Mouse (Mus musculus) forebrain, embryonic 11.5 days (tissue): ENCODE results near the gene Prkce. TPM values are rescaled to one million over a fixed set of nuclear protein-coding genes. Genes with fewer than 3 reads are reported as not detected.

Source experiments
- ATAC-seq: fragments of 200-750 bp; cut with Nextera tagmentation; replicated peaks from 2 replicates; pipeline ENCODE4 v1.8.0; 2017; ENCODE audit warnings: moderate TSS enrichment; ENCODE audit not compliant: low FRiP score
- DNase-seq: peaks from one replicate; pipeline ENCODE4 v3.0.0-alpha.2; 2017; ENCODE audit warnings: low spot score
- H3K27ac ChIP-seq: fragments of 300-500 bp; sonication (generic); 2 replicates; pipeline ENCODE4 v1.5.1; 2014; ENCODE audit warnings: low read depth, low read length
- H3K27me3 ChIP-seq: fragments of 300-500 bp; sonication (generic); 2 replicates; pipeline ENCODE4 v1.6.1; 2014; ENCODE audit warnings: mild to moderate bottlenecking, low read length, mixed read lengths; ENCODE audit not compliant: control insufficient read depth, insufficient read depth
- H3K36me3 ChIP-seq: fragments of 300-500 bp; sonication (generic); 2 replicates; pipeline ENCODE4 v1.6.1; 2014; ENCODE audit warnings: mild to moderate bottlenecking, low read length, moderate library complexity, mixed read lengths; ENCODE audit not compliant: control insufficient read depth, insufficient read depth
- H3K4me1 ChIP-seq: fragments of 300-500 bp; sonication (generic); replicated peaks from 2 replicates; pipeline ENCODE4 v1.6.1; 2014; ENCODE audit warnings: low read length, mixed read lengths; ENCODE audit not compliant: control insufficient read depth, insufficient read depth
- H3K4me2 ChIP-seq: fragments of 300-500 bp; sonication (generic); 2 replicates; pipeline ENCODE4 v1.6.1; 2014; ENCODE audit warnings: low read depth, mild to moderate bottlenecking, low read length, moderate library complexity, mixed read lengths; ENCODE audit not compliant: severe bottlenecking
- H3K4me3 ChIP-seq: fragments of 300-500 bp; sonication (generic); 2 replicates; pipeline ENCODE4 v1.5.1; 2014; ENCODE audit warnings: low read depth, low read length
- H3K9ac ChIP-seq: fragments of 300-500 bp; sonication (generic); 2 replicates; pipeline ENCODE4 v1.6.1; 2014; ENCODE audit warnings: low read length
- H3K9me3 ChIP-seq: fragments of 300-500 bp; sonication (generic); 2 replicates; pipeline ENCODE4 v1.6.1; 2016; ENCODE audit warnings: low read length, mixed read lengths; ENCODE audit not compliant: control insufficient read depth
- WGBS: fragments of 180-500 bp; shearing (Covaris S2); extraction: QIAGEN DNeasy Blood & Tissue Kit; methylation state at CpG from one replicate; pipeline ENCODE4 v1.1.7; 2014; 5-methylcytosine and 5-hydroxymethylcytosine counted together
- polyA plus RNA-seq: library from polyadenylated mRNA; unstranded; fragments of >200 nt; fragmentation: Nextera tagmentation; extraction: Ambion mirVana; gene quantifications from 2 replicates; pipeline ENCODE4 v1.2.1, GENCODE M21; 2014

Gene Prkce
- polyA plus RNA-seq, 1 experiment from 2014 or later: 6.0 TPM

GRCm38 (mm10) chr17:86355318-86355717 is 187.7 kb downstream of the Prkce start:
- no peaks in the 10 kb centered on the region for H3K9me3 ChIP-seq
- H3K4me1 ChIP-seq: no peaks in the 10 kb centered on the region
- no peak overlapping the region for H3K4me2 ChIP-seq
- 94% methylated on average over 2 of the region's 2 CpGs for WGBS
- ATAC-seq: no peak
- H3K27me3 ChIP-seq: no peaks in the 10 kb centered on the region
- no peak for DNase-seq
- H3K9ac ChIP-seq: no peak overlapping the region
- no peaks in the 10 kb centered on the region for H3K36me3 ChIP-seq
- H3K4me3 ChIP-seq: no peak overlapping the region
- no peak overlapping the region for H3K27ac ChIP-seq

- H3K4me2 ChIP-seq: no peak overlapping the region
- H3K4me1 ChIP-seq: no peaks in the 10 kb centered on the region
- ATAC-seq (no peak), DNase-seq (no peak)
- H3K36me3 ChIP-seq: no peaks in the 10 kb centered on the region
- H3K27me3 ChIP-seq: no peaks in the 10 kb centered on the region
- no peak overlapping the region for H3K9ac ChIP-seq
- no peak overlapping the region for H3K4me3 ChIP-seq
- H3K27ac ChIP-seq: no peak overlapping the region
- H3K9me3 ChIP-seq: no peaks in the 10 kb centered on the region
- 74% methylated on average over 7 of the region's 7 CpGs for WGBS
Observed at GRCm38 (mm10) chr17:86355772-86356451, 188.3 kb downstream of the Prkce start.

GRCm38 (mm10) chr17:86358388-86358787 is 190.8 kb downstream of the Prkce start:
- no peak for DNase-seq
- H3K4me1 ChIP-seq: no peaks in the 10 kb centered on the region
- H3K9ac ChIP-seq: no peak overlapping the region
- no peaks in the 10 kb centered on the region for H3K27me3 ChIP-seq
- H3K4me2 ChIP-seq: no peak overlapping the region
- no peak overlapping the region for H3K27ac ChIP-seq
- H3K36me3 ChIP-seq: no peaks in the 10 kb centered on the region
- WGBS: 76% methylated on average over 5 of the region's 5 CpGs
- no peaks in the 10 kb centered on the region for H3K9me3 ChIP-seq
- no peak overlapping the region for H3K4me3 ChIP-seq
- ATAC-seq: no peak

- Histone ChIP-seq H3K27me3 (no peaks in the 10 kb centered on the region), H3K9ac (no peak overlapping the region), H3K4me3 (no peak overlapping the region), H3K4me1 (no peaks in the 10 kb centered on the region), H3K36me3 (no peaks in the 10 kb centered on the region), H3K9me3 (no peaks in the 10 kb centered on the region), H3K27ac (no peak overlapping the region), H3K4me2 (no peak overlapping the region)
- 78% methylated on average over 4 of the region's 4 CpGs for WGBS
- DNase-seq (no peak), ATAC-seq (no peak)
Observed at GRCm38 (mm10) chr17:86358847-86359246, 191.3 kb downstream of the Prkce start.

DNA sequence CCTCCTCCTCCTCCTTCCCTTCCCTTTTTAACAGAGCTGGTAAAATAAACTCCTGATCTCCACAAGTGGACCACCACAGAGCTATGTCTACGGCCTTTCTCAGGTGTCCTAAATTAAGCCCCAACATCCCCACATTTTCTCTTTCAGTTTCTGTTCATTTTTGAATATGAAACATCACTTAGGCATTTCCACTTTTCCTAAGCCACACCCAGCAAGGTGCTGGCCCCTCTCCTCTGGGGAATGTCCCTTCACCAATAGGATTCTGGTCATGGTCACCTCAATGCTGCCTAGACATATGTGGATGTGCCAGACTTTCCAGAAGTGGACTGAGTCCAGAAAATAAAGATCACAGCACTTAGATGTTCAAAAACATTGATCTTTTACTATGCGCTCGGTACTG is 193.3 kb downstream of the Prkce start:
- Histone ChIP-seq H3K4me2 (no peak overlapping the region), H3K4me1 (no peaks in the 10 kb centered on the region), H3K9me3 (no peaks in the 10 kb centered on the region), H3K27me3 (no peaks in the 10 kb centered on the region), H3K27ac (no peak overlapping the region), H3K36me3 (no peaks in the 10 kb centered on the region), H3K9ac (no peak overlapping the region), H3K4me3 (no peak overlapping the region)
- no peak for ATAC-seq
- WGBS: 91% methylated on average over 3 of the region's 3 CpGs
- DNase-seq: no peak

DNA sequence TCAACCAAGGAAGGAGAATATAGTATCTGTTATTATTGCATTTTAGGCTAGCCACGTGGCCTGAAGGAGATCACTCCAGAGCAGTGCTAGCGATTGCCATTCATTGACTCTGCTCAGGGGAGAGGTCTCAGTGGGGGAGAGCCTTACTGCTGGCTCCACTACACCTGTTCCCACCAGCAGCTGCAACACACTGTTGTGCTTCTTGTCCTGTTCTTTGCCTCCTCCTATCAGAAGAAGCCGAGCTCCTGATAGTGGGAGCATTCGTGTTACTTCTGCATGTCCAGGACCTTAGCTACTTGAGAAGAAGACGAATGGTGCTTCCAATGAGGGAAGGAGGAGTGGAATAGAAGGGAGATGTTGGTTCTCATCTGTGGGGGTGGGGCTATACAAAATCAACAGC is 195.8 kb downstream of the Prkce start:
- no peak overlapping the region for H3K4me3 ChIP-seq
- 0 out of 2 replicates have a peak, but pooled peaks cover 2% of the 10 kb centered on the region for H3K4me1 ChIP-seq
- no peaks in the 10 kb centered on the region for H3K27me3 ChIP-seq
- H3K27ac ChIP-seq: no peak overlapping the region
- ATAC-seq (no peak), DNase-seq (no peak)
- no peaks in the 10 kb centered on the region for H3K9me3 ChIP-seq
- no peak overlapping the region for H3K4me2 ChIP-seq
- no peak overlapping the region for H3K9ac ChIP-seq
- 68% methylated on average over 5 of the region's 5 CpGs for WGBS
- no peaks in the 10 kb centered on the region for H3K36me3 ChIP-seq

GRCm38 (mm10) chr17:86364349-86365075 is 196.9 kb downstream of the Prkce start:
- H3K9me3 ChIP-seq: no peaks in the 10 kb centered on the region
- ATAC-seq: no peak

GRCm38 (mm10) chr17:86366919-86367318 is 199.3 kb downstream of the Prkce start:
- no peak for DNase-seq
- WGBS: 82% methylated on average over 10 of the region's 10 CpGs
- no peak overlapping the region for H3K27ac ChIP-seq

More at GRCm38 (mm10) chr17:86364349-86365075, 196.9 kb downstream of the Prkce start:
- Histone ChIP-seq H3K27ac (no peak overlapping the region), H3K9ac (no peak overlapping the region), H3K4me2 (no peak overlapping the region), H3K27me3 (no peaks in the 10 kb centered on the region), H3K4me1 (0 out of 2 replicates have a peak, but pooled peaks cover 2% of the 10 kb centered on the region), H3K36me3 (no peaks in the 10 kb centered on the region), H3K4me3 (no peak overlapping the region)
- DNase-seq: no peak
- 83% methylated on average over 16 of the region's 16 CpGs for WGBS

More at GRCm38 (mm10) chr17:86366919-86367318, 199.3 kb downstream of the Prkce start:
- no peak overlapping the region for H3K9ac ChIP-seq
- peaks cover 4% of the 10 kb centered on the region; the same call in 1 of the 2 replicates for H3K4me1 ChIP-seq
- no peak overlapping the region for H3K4me2 ChIP-seq
- no peak for ATAC-seq
- no peaks in the 10 kb centered on the region for H3K27me3 ChIP-seq
- H3K4me3 ChIP-seq: no peak overlapping the region
- no peaks in the 10 kb centered on the region for H3K36me3 ChIP-seq
- no peaks in the 10 kb centered on the region for H3K9me3 ChIP-seq
